Mouse (Mus musculus) testis, adult 2 months (tissue): ENCODE data around the gene Sost. TPM values are rescaled to one million over a fixed set of nuclear protein-coding genes. Genes with fewer than 3 reads are reported as not detected.

Experiments
- H3K27ac ChIP-seq: fragments of 200-500 bp; 2 replicates; pipeline ENCODE4 v1.5.1; 2012; ENCODE audit warnings: low read depth, low read length; ENCODE audit not compliant: control insufficient read depth, insufficient read depth
- H3K27me3 ChIP-seq: fragments of 200-500 bp; 2 replicates; pipeline ENCODE4 v1.6.1; 2012; ENCODE audit warnings: mild to moderate bottlenecking, low read length, moderate library complexity; ENCODE audit not compliant: control insufficient read depth, insufficient read depth
- H3K36me3 ChIP-seq: fragments of 200-500 bp; 2 replicates; pipeline ENCODE4 v1.6.1; 2012; ENCODE audit warnings: mild to moderate bottlenecking, low read length; ENCODE audit not compliant: control insufficient read depth, insufficient read depth
- H3K4me1 ChIP-seq: fragments of 200-500 bp; 2 replicates; pipeline ENCODE4 v1.6.1; 2012; ENCODE audit warnings: low read length; ENCODE audit not compliant: control insufficient read depth, insufficient read depth
- H3K4me3 ChIP-seq: fragments of 200-500 bp; 2 replicates; pipeline ENCODE4 v1.5.1; 2012; ENCODE audit warnings: low read depth, mild to moderate bottlenecking, low read length, moderate library complexity, mixed read lengths; ENCODE audit not compliant: control insufficient read depth
- CTCF ChIP-seq: fragments of 200-500 bp; IDR thresholded peaks from 2 replicates; pipeline ENCODE4 v1.5.1; 2012; ENCODE audit warnings: low read depth, mild to moderate bottlenecking, inconsistent platforms, low read length, moderate library complexity; ENCODE audit not compliant: control insufficient read depth, insufficient read depth, insufficient replicate concordance
- POLR2A ChIP-seq: fragments of 200-500 bp; IDR thresholded peaks from 2 replicates; pipeline ENCODE4 v1.6.1; 2012; ENCODE audit warnings: low read depth, mild to moderate bottlenecking, inconsistent platforms, low read length, moderate library complexity; ENCODE audit not compliant: control insufficient read depth
- polyA plus RNA-seq: library from polyadenylated mRNA; depleted of rRNA; stranded (reverse); fragments of >200 nt; gene quantifications from 2 replicates; pipeline ENCODE4 v1.2.3, GENCODE M21; 2012

Sost gene
- polyA plus RNA-seq, 1 experiment = 2.4 TPM

DNA sequence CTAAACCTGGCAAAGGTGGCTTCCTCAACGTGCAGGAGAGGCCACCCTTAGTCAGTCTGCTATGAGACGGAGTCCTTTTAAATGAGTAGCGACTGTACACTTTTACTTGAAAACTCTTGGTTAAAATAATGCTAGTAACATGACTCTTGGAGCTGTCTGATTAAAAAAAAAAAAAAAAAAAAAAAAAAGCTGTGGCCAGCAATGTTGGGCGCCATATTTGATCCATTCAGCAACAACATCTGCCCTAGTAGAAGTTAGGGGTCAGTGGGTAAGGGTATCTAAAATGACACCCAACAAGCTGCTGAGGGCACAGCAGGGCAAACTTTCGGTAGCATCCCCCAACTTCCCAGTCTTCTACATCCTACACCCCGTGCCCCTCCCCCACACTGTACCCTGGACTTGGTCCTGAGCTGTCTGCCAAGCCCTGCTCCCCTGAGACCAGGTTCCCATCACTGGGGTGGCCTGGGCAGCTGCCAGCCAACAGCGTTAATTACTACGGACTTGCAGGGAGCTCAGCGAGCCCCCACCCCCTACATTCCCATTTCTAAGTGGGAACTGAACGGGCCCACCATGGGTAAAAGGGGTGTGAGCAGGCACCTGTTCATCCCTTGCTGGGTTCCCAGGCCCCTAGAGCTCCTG, 39.7 kb downstream of the Sost start:
- Histone ChIP-seq H3K27ac (no peak overlapping the region), H3K4me3 (no peak overlapping the region), H3K27me3 (no peaks in the 10 kb centered on the region), H3K36me3 (no peaks in the 10 kb centered on the region), H3K4me1 (peaks cover 10% of the 10 kb centered on the region)
- TF ChIP-seq POLR2A = no peak
- no peak for TF ChIP-seq CTCF

DNA sequence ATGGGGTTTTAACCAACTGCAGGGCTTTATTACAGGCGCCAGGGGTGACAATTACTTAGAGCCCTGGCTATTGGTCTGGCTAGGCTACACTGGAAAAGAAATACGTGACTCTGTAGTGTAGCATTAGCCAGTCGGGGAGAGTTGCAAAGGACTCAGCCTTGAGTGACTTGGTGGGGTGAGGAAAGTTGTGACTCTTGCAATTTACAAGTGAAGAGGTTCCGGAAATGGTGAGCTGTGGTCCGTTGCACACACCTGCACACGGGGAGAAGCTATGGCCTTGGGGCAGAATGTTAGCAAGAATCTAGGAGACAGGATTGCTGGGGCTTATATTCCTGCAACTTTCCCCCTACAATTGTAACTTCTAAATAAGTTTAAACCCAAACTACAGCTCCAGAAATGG, 41.2 kb downstream of the Sost start:
- Histone ChIP-seq H3K4me1 (peaks cover 10% of the 10 kb centered on the region), H3K27me3 (no peaks in the 10 kb centered on the region), H3K4me3 (no peak overlapping the region), H3K27ac (no peak overlapping the region), H3K36me3 (no peaks in the 10 kb centered on the region)
- TF ChIP-seq POLR2A = no peak
- TF ChIP-seq CTCF = no peak

DNA sequence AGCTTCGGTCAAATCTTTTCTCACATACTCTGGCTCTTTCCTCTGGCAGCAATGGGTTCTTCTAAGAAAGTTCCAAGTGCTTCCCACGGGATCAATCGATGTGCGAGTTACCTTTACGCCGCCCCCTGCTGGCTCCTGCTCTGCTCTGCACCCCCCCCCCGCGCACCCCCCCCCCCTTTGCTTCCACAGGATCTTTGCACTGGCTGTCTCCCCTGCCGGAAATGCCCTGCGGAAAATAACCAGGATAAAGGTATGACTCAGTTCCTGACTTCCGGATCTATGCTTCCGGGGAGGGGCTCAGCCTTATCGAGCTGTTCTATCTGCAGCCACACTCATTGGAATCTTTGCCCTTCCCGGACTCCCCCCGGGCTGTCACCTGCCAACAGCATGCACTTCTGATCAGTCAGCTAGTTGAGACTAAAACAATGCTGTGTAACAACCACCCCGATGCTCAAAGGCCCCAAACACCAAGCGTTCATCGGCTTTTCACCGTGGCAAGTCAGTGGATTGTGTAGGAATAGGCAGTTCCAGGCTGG, 42.3 kb downstream of the Sost start:
- no peaks in the 10 kb centered on the region for H3K36me3 ChIP-seq
- H3K27ac ChIP-seq = no peak overlapping the region
- peaks cover 10% of the 10 kb centered on the region for H3K4me1 ChIP-seq
- H3K27me3 ChIP-seq = no peaks in the 10 kb centered on the region
- H3K4me3 ChIP-seq = no peak overlapping the region
- TF ChIP-seq CTCF (no peak), POLR2A (no peak)

- H3K36me3 ChIP-seq = no peaks in the 10 kb centered on the region
- no peak overlapping the region for H3K27ac ChIP-seq
- H3K27me3 ChIP-seq = no peaks in the 10 kb centered on the region
- no peak for TF ChIP-seq CTCF
- TF ChIP-seq POLR2A = no peak
- H3K4me3 ChIP-seq = no peak overlapping the region; the same call in 1 of the 2 replicates
- peaks cover 10% of the 10 kb centered on the region for H3K4me1 ChIP-seq
These were observed 42.8 kb downstream of the Sost start for GRCm38 (mm10) chr11:101923988-101924387.

- no peak overlapping the region for H3K27ac ChIP-seq
These were observed 45.4 kb downstream of the Sost start for GRCm38 (mm10) chr11:101921361-101921952.

GRCm38 (mm10) chr11:101919660-101920059, 47.2 kb downstream of the Sost start:
- TF ChIP-seq CTCF (peak; percentile 65; the same call in 1 of the 2 replicates), POLR2A (no peak)

More at GRCm38 (mm10) chr11:101921361-101921952, 45.4 kb downstream of the Sost start:
- Histone ChIP-seq H3K36me3 (no peaks in the 10 kb centered on the region), H3K27me3 (no peaks in the 10 kb centered on the region), H3K4me3 (no peak overlapping the region), H3K4me1 (peaks cover 4% of the 10 kb centered on the region)
- TF ChIP-seq CTCF = no peak
- TF ChIP-seq POLR2A = no peak

DNA sequence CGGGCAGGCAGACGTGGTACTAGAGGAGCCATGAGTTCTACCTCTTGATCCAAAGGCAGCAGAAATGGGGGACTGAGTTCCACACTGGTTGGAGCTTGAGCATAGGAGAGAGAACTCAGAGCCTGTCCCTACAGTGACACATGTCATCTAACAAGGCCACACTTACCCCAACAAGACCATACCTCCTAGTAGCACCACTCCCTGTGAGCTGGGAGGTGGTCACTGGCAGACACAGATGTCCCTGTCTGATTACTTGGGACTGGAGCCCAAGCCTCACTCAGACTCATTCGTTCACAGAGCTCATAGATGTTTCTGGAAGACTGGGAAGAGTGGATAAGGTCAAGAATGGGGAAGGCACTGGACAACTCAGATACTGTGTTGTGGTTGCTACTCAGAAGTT, 48.2 kb downstream of the Sost start:
- no peaks in the 10 kb centered on the region for H3K27me3 ChIP-seq
- TF ChIP-seq CTCF (no peak), POLR2A (no peak)
- no peak overlapping the region for H3K4me3 ChIP-seq

More at GRCm38 (mm10) chr11:101919660-101920059, 47.2 kb downstream of the Sost start:
- no peak overlapping the region for H3K27ac ChIP-seq
- H3K4me1 ChIP-seq = peaks cover 4% of the 10 kb centered on the region
- no peaks in the 10 kb centered on the region for H3K27me3 ChIP-seq
- H3K4me3 ChIP-seq = no peak overlapping the region
- H3K36me3 ChIP-seq = no peaks in the 10 kb centered on the region

More for the DNA sequence above, 48.2 kb downstream of the Sost start:
- no peaks in the 10 kb centered on the region for H3K4me1 ChIP-seq
- no peak overlapping the region for H3K27ac ChIP-seq
- H3K36me3 ChIP-seq = no peaks in the 10 kb centered on the region
